Mouse (Mus musculus) intestine, embryonic 16.5 days (tissue): ENCODE results near the gene Mmp14. TPM values are rescaled to one million over a fixed set of nuclear protein-coding genes. Genes with fewer than 3 reads are reported as not detected.

Experiments
- ATAC-seq: fragments of 200-750 bp; cut with Nextera tagmentation; 2 replicates; pipeline ENCODE4 v1.8.0; 2017; ENCODE audit warnings: moderate TSS enrichment, moderate library complexity
- H3K27ac ChIP-seq: fragments of 300-500 bp; sonication (generic); 2 replicates; pipeline ENCODE4 v1.5.1; 2014; ENCODE audit warnings: mild to moderate bottlenecking, low read length
- H3K27me3 ChIP-seq: fragments of 300-500 bp; sonication (generic); replicated peaks from 2 replicates; pipeline ENCODE4 v1.6.1; 2014; ENCODE audit warnings: low read length, control low read depth, mixed read lengths; ENCODE audit not compliant: control insufficient read depth, insufficient read depth
- H3K36me3 ChIP-seq: fragments of 300-500 bp; sonication (generic); 2 replicates; pipeline ENCODE4 v1.6.1; 2014; ENCODE audit warnings: low read length, control low read depth; ENCODE audit not compliant: control insufficient read depth, insufficient read depth
- H3K4me1 ChIP-seq: fragments of 300-500 bp; sonication (generic); 2 replicates; pipeline ENCODE4 v1.6.1; 2014; ENCODE audit warnings: low read length, control low read depth, mixed read lengths; ENCODE audit not compliant: control insufficient read depth, insufficient read depth
- H3K4me2 ChIP-seq: fragments of 300-500 bp; sonication (generic); 2 replicates; pipeline ENCODE4 v1.6.1; 2014; ENCODE audit warnings: low read depth, low read length, control low read depth
- H3K4me3 ChIP-seq: fragments of 300-500 bp; sonication (generic); 2 replicates; pipeline ENCODE4 v1.5.1; 2014; ENCODE audit warnings: mild to moderate bottlenecking, low read length
- H3K9ac ChIP-seq: fragments of 300-500 bp; sonication (generic); 2 replicates; pipeline ENCODE4 v1.6.1; 2014; ENCODE audit warnings: low read depth, low read length
- H3K9me3 ChIP-seq: fragments of 300-500 bp; sonication (generic); 2 replicates; pipeline ENCODE4 v1.6.1; 2016; ENCODE audit warnings: low read length, control low read depth; ENCODE audit not compliant: control insufficient read depth
- WGBS: fragments of 180-500 bp; shearing (Covaris S2); extraction: QIAGEN DNeasy Blood & Tissue Kit; methylation state at CpG from one replicate; pipeline ENCODE4 v1.1.7; 2014; 5-methylcytosine and 5-hydroxymethylcytosine counted together
- polyA plus RNA-seq: library from polyadenylated mRNA; unstranded; fragments of >200 nt; fragmentation: Nextera tagmentation; extraction: Ambion mirVana; gene quantifications from 2 replicates; pipeline ENCODE4 v1.2.1, GENCODE M21; 2015

Gene Mmp14
- polyA plus RNA-seq, 1 experiment from 2014 or later: 90.7 TPM

GRCm38 (mm10) chr14:54462146-54462545 is 30.7 kb downstream of the Mmp14 start:
- Histone ChIP-seq H3K9ac (no peak overlapping the region), H3K27me3 (no peaks in the 10 kb centered on the region), H3K4me2 (no peak overlapping the region), H3K4me3 (no peak overlapping the region), H3K27ac (no peak overlapping the region), H3K4me1 (peaks cover 10% of the 10 kb centered on the region; the same call in 1 of the 2 replicates), H3K36me3 (peaks cover 3% of the 10 kb centered on the region; the same call in 1 of the 2 replicates), H3K9me3 (no peaks in the 10 kb centered on the region)
- ATAC-seq: no peak
- 59% methylated on average over 4 of the region's 4 CpGs for WGBS

- Histone ChIP-seq H3K4me2 (peak overlapping the region; percentile 74), H3K9me3 (no peaks in the 10 kb centered on the region), H3K4me1 (peaks cover 10% of the 10 kb centered on the region; the same call in 1 of the 2 replicates), H3K27me3 (no peaks in the 10 kb centered on the region), H3K9ac (peak overlapping the region; percentile 82), H3K27ac (peak overlapping the region; percentile 68), H3K4me3 (peak overlapping the region; percentile 87), H3K36me3 (peaks cover 8% of the 10 kb centered on the region)
- ATAC-seq: peak; percentile 41
- 13% methylated on average over 12 of the region's 12 CpGs for WGBS
Measured at GRCm38 (mm10) chr14:54463108-54463958, 31.9 kb downstream of the Mmp14 start.

GRCm38 (mm10) chr14:54463959-54464292 is 32.5 kb downstream of the Mmp14 start, which contains the start of gene Lrp10:
Lrp10 (plus strand) TSS chr14:54464137.
- H3K4me1 ChIP-seq: peaks cover 10% of the 10 kb centered on the region; the same call in 1 of the 2 replicates
- 0% methylated on average over 35 of the region's 35 CpGs for WGBS
- H3K9me3 ChIP-seq: no peaks in the 10 kb centered on the region

DNA sequence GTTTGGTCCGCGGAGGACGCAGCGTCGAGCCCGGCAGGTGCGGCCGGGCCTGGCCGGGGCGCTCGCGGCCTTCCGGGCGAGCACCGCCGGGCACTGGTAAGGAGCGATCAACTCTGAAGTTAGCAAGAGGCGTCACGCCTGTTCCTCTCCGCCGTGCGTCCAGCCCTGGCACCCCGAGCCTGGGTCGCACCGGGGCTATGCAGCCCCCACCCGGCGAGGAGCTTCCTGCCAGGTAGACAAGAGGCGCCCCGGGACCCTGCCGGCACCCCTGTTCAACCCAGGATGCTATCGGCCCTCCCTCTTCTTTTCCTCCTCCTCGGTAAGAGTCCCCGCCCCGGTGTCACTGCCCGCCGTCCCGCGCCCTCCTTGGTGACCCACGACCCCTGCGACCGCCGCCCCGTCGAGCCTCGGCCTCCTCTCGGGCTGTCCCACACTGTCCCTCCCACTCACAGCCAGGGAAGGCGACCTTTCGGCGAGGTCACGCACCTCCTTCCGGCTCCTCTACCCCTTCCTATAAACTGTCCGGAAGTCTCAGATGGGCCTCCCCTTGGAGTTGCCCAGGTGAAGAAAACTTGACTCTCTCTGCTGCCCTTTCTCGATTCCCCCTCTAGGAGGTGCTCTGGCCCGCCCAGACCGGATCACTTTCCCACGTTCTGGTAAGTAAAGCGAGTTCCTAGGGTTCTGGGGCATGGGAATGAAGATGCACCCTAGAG is 33.0 kb downstream of the Mmp14 start:
- peak overlapping the region; percentile 86 for H3K27ac ChIP-seq
- WGBS: 2% methylated on average over 56 of the region's 57 CpGs
- peak overlapping the region; percentile 74 for H3K4me2 ChIP-seq
- peak overlapping the region; percentile 82 for H3K9ac ChIP-seq
- H3K4me3 ChIP-seq: peak overlapping the region; percentile 87
- ATAC-seq: peak; percentile 83
- peaks cover 17% of the 10 kb centered on the region for H3K36me3 ChIP-seq
- no peaks in the 10 kb centered on the region for H3K9me3 ChIP-seq
- H3K27me3 ChIP-seq: no peaks in the 10 kb centered on the region
- H3K4me1 ChIP-seq: peaks cover 10% of the 10 kb centered on the region; the same call in 1 of the 2 replicates

More at GRCm38 (mm10) chr14:54463959-54464292, 32.5 kb downstream of the Mmp14 start, which contains the start of gene Lrp10:
- peak; percentile 91 for ATAC-seq
- H3K36me3 ChIP-seq: peaks cover 14% of the 10 kb centered on the region
- peak within 1 kb of the TSS; percentile 74 for H3K4me2 ChIP-seq
- peak within 1 kb of the TSS; percentile 87 for H3K4me3 ChIP-seq
- peak within 1 kb of the TSS; percentile 82 for H3K9ac ChIP-seq
- peak within 1 kb of the TSS; percentile 86 for H3K27ac ChIP-seq
- no peaks in the 10 kb centered on the region for H3K27me3 ChIP-seq

- Histone ChIP-seq H3K4me1 (peaks cover 9% of the 10 kb centered on the region), H3K9ac (no peak overlapping the region), H3K9me3 (no peaks in the 10 kb centered on the region), H3K27me3 (no peaks in the 10 kb centered on the region), H3K4me2 (no peak overlapping the region), H3K4me3 (no peak overlapping the region), H3K36me3 (peaks cover 27% of the 10 kb centered on the region), H3K27ac (no peak overlapping the region)
- WGBS: 97% methylated on average over 2 of the region's 2 CpGs
- no peak for ATAC-seq
Measured at GRCm38 (mm10) chr14:54471467-54471866, 40.1 kb downstream of the Mmp14 start.

GRCm38 (mm10) chr14:54472671-54473070 is 41.3 kb downstream of the Mmp14 start:
- Histone ChIP-seq H3K9ac (no peak overlapping the region), H3K4me1 (peaks cover 13% of the 10 kb centered on the region), H3K36me3 (peaks cover 24% of the 10 kb centered on the region), H3K9me3 (no peaks in the 10 kb centered on the region), H3K27ac (no peak overlapping the region), H3K4me2 (no peak overlapping the region), H3K4me3 (no peak overlapping the region), H3K27me3 (no peaks in the 10 kb centered on the region)
- no peak for ATAC-seq
- WGBS: 61% methylated on average over 5 of the region's 5 CpGs

DNA sequence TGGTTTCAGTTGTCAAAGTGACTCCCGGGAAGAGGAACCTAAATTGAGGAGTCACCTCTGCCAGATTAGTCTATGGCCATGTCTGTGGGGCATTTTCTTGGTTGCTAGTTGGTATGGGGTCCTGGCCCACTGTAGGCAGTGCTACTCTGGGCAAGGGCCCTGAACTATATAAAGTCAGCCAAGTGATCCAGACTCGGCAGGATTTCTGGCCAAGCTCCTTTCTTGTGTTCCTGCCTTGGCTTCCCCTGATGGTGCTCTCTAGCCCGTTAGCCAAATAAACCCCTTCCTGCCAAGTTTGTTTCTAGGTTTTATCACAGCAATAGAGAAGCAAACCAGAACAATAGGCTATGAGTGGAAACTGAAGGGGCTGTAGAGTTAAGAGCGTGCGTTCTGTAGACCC is 43.3 kb downstream of the Mmp14 start:
- ATAC-seq: no peak
- Histone ChIP-seq H3K36me3 (0 out of 2 replicates have a peak, but pooled peaks cover 7% of the 10 kb centered on the region), H3K4me3 (no peak overlapping the region), H3K9ac (no peak overlapping the region), H3K9me3 (no peaks in the 10 kb centered on the region), H3K27me3 (peaks cover 9% of the 10 kb centered on the region; the same call in 1 of the 2 replicates), H3K27ac (no peak overlapping the region), H3K4me1 (peaks cover 13% of the 10 kb centered on the region), H3K4me2 (no peak overlapping the region)
- WGBS: 80% methylated on average over 5 of the region's 5 CpGs

DNA sequence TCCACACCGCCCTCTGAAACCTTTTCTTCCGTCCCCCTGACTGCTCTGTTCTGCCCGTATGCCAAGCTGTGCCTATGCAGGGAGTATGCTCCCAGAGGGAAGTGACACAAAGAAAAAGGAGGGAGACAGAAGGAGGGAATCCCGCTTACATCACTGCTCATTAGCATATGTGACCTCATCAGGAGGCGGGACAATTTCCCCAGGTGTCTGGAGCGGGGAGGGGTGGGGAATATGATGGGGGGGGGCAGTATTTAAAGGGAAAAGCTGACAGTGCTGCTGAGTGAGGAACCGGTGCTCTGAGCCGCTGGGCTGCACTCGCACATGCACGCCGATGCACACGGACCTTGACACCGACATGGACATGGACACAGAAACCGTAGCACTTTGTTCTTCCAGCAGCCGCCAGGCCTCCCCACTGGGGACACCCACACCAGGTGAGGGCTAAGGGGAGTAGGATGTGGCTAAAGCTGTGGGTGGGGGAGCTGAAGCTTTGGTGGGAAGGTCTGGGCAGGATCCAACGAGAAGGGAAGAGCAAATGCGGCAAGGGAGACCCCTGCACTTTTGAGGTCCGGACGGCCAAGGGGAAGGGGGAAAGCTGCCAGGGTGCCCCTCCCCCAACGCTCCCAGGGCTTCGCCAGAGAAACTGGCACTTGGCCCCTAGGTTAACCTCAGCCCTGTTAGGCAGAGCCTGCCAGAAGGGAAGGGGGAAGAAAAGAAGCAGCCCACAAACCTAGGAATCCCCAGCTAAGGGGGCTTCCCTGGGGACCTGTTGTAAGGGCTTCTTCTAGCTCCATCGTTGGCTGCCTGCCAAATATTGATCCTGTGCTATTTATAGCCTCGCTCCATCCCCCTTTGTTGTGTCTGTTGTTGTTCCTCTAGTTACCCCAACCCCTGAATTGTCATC is 44.8 kb downstream of the Mmp14 start, which contains the start of gene Rem2:
Rem2 (plus strand) TSS at position 160 of the 904 bp plus-strand sequence.
- 2% methylated on average over 23 of the region's 23 CpGs for WGBS
- Histone ChIP-seq H3K36me3 (no peaks in the 10 kb centered on the region), H3K4me1 (peaks cover 13% of the 10 kb centered on the region)

More for the DNA sequence above, 44.8 kb downstream of the Mmp14 start, which contains the start of gene Rem2:
- peak within 1 kb of the TSS; percentile 84 for H3K4me2 ChIP-seq
- no peaks in the 10 kb centered on the region for H3K9me3 ChIP-seq
- H3K4me3 ChIP-seq: peak within 1 kb of the TSS; percentile 50
- no peak within 1 kb of the TSS for H3K27ac ChIP-seq
- H3K9ac ChIP-seq: peak within 1 kb of the TSS; percentile 68
- ATAC-seq: peak; percentile 84
- peaks cover 9% of the 10 kb centered on the region; the same call in 1 of the 2 replicates for H3K27me3 ChIP-seq
